Mouse (Mus musculus) G1E (cell line): ENCODE results near the gene Pkn3. TPM values are rescaled to one million over a fixed set of nuclear protein-coding genes. Genes with fewer than 3 reads are reported as not detected.

Experiments used
- ATAC-seq: 2 replicates; pipeline ENCODE4 v1.8.0; 2016; ENCODE audit warnings: mild to moderate bottlenecking; ENCODE audit not compliant: insufficient number of reproducible peaks, poor library complexity, low FRiP score, severe bottlenecking; ENCODE audit errors: extremely low read depth
- DNase-seq: peaks from one replicate; pipeline ENCODE4 v3.0.0; 2012; ENCODE audit warnings: low spot score
- H3K27me3 ChIP-seq: 2 replicates; pipeline ENCODE4 v1.6.1; 2012; ENCODE audit warnings: mild to moderate bottlenecking, low read length, inconsistent platforms; ENCODE audit not compliant: insufficient read depth
- H3K36me3 ChIP-seq: replicated peaks from 2 replicates; pipeline ENCODE3; 2012; ENCODE audit warnings: mild to moderate bottlenecking, inconsistent platforms
- H3K4me1 ChIP-seq: 2 replicates; pipeline ENCODE4 v1.6.1; 2012; ENCODE audit warnings: low read depth, low read length, inconsistent platforms, mixed read lengths; ENCODE audit not compliant: insufficient read depth
- H3K4me3 ChIP-seq: 2 replicates; pipeline ENCODE4 v1.5.1; 2012; ENCODE audit warnings: low read depth, mild to moderate bottlenecking, inconsistent platforms, low read length, moderate library complexity, mixed read lengths
- H3K9me3 ChIP-seq: replicated peaks from 2 replicates; pipeline ENCODE4 v1.6.1; 2012; ENCODE audit warnings: inconsistent platforms
- CTCF ChIP-seq: IDR thresholded peaks from 2 replicates; pipeline ENCODE4 v1.5.1; 2012; ENCODE audit warnings: low read depth, low read length, inconsistent platforms, mixed read lengths
- GATA1 ChIP-seq: IDR thresholded peaks from 2 replicates; pipeline ENCODE4 v1.6.1; 2012; ENCODE audit warnings: borderline replicate concordance, low read length, inconsistent platforms, mixed read lengths
- GATA2 ChIP-seq: IDR thresholded peaks from 2 replicates; pipeline ENCODE4 v1.6.1; 2012; ENCODE audit warnings: low read depth, low read length, inconsistent platforms, borderline replicate concordance
- POLR2AphosphoS5 ChIP-seq: IDR thresholded peaks from 2 replicates; pipeline ENCODE4 v1.6.1; 2012; ENCODE audit warnings: low read depth, low read length, inconsistent platforms; ENCODE audit not compliant: insufficient replicate concordance
- TAL1 ChIP-seq: conservative IDR thresholded peaks from 2 replicates; pipeline ENCODE4 v1.6.1; 2012; ENCODE audit warnings: low read depth, low read length, inconsistent platforms, mixed read lengths
- polyA plus RNA-seq: library from polyadenylated mRNA; stranded (reverse); fragments of >175 nt; gene quantifications from 2 replicates; pipeline ENCODE4 v1.2.3, GENCODE M21; 2012
- total RNA-seq, 2 experiments: library from RNA; stranded (forward) in 1 of 2; stranded (reverse) in 1 of 2; fragments of 200-1000 nt in 1 of 2; fragments of >200 nt in 1 of 2; fragmentation: Nextera tagmentation in 1 of 2; gene quantifications; 2 replicates each; pipeline ENCODE4 v1.2.3; 2014 to 2017

Gene Pkn3
- total RNA-seq (2014; fragmentation: Nextera tagmentation) (1.6 and 2.4 TPM in 2 replicates), total RNA-seq (2017) (4.5 and 5.9 TPM in 2 replicates), polyA plus RNA-seq (13.3 and 14.5 TPM in 2 replicates)

- H3K27me3 ChIP-seq, result peaks cover 10% of the 10 kb centered on the region
- peak within 1 kb of the TSS; percentile 80 for H3K4me3 ChIP-seq
- DNase-seq (peak; percentile 80), ATAC-seq (no peak; the same call in 1 of the 2 replicates)
- TF ChIP-seq GATA2 (no peak), CTCF (peak; percentile 96)
- peaks cover 39% of the 10 kb centered on the region for H3K36me3 ChIP-seq
- peaks cover 36% of the 10 kb centered on the region for H3K4me1 ChIP-seq
- no peaks in the 10 kb centered on the region for H3K9me3 ChIP-seq
These were observed at the start of gene Pkn3 for GRCm38 (mm10) chr2:30077502-30078348. TSS of gene Pkn3 (plus strand) at chr2:30077684.

- DNase-seq (no peak), ATAC-seq (no peak)
- no peaks in the 10 kb centered on the region for H3K9me3 ChIP-seq
- H3K27me3 ChIP-seq, result peaks cover 9% of the 10 kb centered on the region
- TF ChIP-seq CTCF (no peak), GATA1 (no peak)
- peaks cover 83% of the 10 kb centered on the region for H3K36me3 ChIP-seq
- no peak overlapping the region for H3K4me3 ChIP-seq
- peaks cover 3% of the 10 kb centered on the region; the same call in 1 of the 2 replicates for H3K4me1 ChIP-seq
These were observed 45.1 kb upstream of the Pkn3 start for GRCm38 (mm10) chr2:30032244-30032846.

DNA sequence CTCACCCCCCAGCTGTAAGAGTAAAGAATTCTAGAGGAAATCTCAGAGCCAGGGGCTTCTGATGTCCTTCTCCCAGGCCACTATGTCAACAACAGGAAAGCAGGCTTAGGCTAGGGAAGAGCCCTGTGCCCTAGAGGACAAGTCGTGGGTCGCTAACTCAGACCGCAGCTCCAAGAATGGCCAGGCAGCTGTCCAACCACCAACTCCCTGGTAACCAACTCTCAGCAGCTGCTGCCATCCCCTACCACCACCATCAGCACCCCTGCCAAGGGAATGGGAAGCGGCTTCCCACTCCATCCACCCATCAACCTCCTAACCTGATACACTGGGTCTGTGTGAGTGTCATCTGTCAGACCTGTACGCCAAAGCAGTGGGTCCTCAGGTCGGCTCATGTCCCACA is 44.5 kb upstream of the Pkn3 start:
- no peak for ATAC-seq
- peaks cover 3% of the 10 kb centered on the region; the same call in 1 of the 2 replicates for H3K4me1 ChIP-seq
- H3K4me3 ChIP-seq, result no peak overlapping the region
- TF ChIP-seq TAL1 (no peak), POLR2AphosphoS5 (no peak), GATA1 (no peak), GATA2 (no peak), CTCF (no peak)
- no peak for DNase-seq
- peaks cover 89% of the 10 kb centered on the region for H3K36me3 ChIP-seq
- H3K27me3 ChIP-seq, result peaks cover 5% of the 10 kb centered on the region
- H3K9me3 ChIP-seq, result no peaks in the 10 kb centered on the region

- peaks cover 8% of the 10 kb centered on the region for H3K4me1 ChIP-seq
- H3K36me3 ChIP-seq, result peaks cover 90% of the 10 kb centered on the region
- TF ChIP-seq POLR2AphosphoS5 (no peak), GATA2 (no peak), GATA1 (no peak)
These were observed 39.7 kb upstream of the Pkn3 start for GRCm38 (mm10) chr2:30037762-30038161.

GRCm38 (mm10) chr2:30038370-30038769 is 39.1 kb upstream of the Pkn3 start:
- no peak overlapping the region for H3K4me3 ChIP-seq
- ATAC-seq (no peak), DNase-seq (no peak)
- no peaks in the 10 kb centered on the region for H3K9me3 ChIP-seq
- no peaks in the 10 kb centered on the region for H3K27me3 ChIP-seq
- no peak for TF ChIP-seq GATA2
- TF ChIP-seq CTCF, result no peak
- peaks cover 86% of the 10 kb centered on the region for H3K36me3 ChIP-seq
- H3K4me1 ChIP-seq, result peaks cover 11% of the 10 kb centered on the region

More at GRCm38 (mm10) chr2:30037762-30038161, 39.7 kb upstream of the Pkn3 start:
- ATAC-seq (no peak), DNase-seq (no peak)
- no peaks in the 10 kb centered on the region for H3K27me3 ChIP-seq
- H3K9me3 ChIP-seq, result no peaks in the 10 kb centered on the region
- no peak overlapping the region for H3K4me3 ChIP-seq

DNA sequence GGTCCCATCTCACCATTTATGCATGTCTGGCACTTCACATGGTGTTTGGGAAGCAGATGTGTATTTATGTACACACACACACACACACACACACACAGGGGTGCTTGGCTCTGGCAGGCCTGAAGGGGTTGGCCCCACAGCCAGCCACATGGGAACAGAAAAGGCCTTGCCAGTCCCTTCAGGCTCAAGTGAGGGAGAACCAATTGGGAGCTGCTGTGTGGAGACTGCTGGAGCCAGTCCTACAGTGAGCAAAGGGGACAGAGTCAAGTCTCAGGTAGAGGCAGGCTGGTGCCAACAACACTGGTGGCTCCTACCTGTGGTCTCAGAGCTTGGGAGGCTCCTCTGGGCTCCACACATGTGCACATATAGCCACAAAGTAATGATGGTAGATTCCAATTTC is 37.8 kb upstream of the Pkn3 start:
- DNase-seq (no peak), ATAC-seq (no peak)
- H3K27me3 ChIP-seq, result no peaks in the 10 kb centered on the region
- no peak for TF ChIP-seq GATA1
- TF ChIP-seq CTCF, result no peak
- TF ChIP-seq POLR2AphosphoS5, result no peak
- no peak for TF ChIP-seq GATA2
- TF ChIP-seq TAL1, result no peak
- peaks cover 11% of the 10 kb centered on the region for H3K4me1 ChIP-seq
- H3K36me3 ChIP-seq, result peaks cover 83% of the 10 kb centered on the region
- no peaks in the 10 kb centered on the region for H3K9me3 ChIP-seq
- no peak overlapping the region for H3K4me3 ChIP-seq

- ATAC-seq (peak; percentile 34), DNase-seq (peak; percentile 62)
- peaks cover 82% of the 10 kb centered on the region for H3K36me3 ChIP-seq
- TF ChIP-seq CTCF (peak; percentile 82), POLR2AphosphoS5 (no peak)
- no peak overlapping the region for H3K4me3 ChIP-seq
- H3K27me3 ChIP-seq, result no peaks in the 10 kb centered on the region
- H3K4me1 ChIP-seq, result peaks cover 27% of the 10 kb centered on the region
- H3K9me3 ChIP-seq, result no peaks in the 10 kb centered on the region
These were observed 35.0 kb upstream of the Pkn3 start for GRCm38 (mm10) chr2:30042445-30042844.
